Mouse (Mus musculus) MEL (cell line): ENCODE data around the gene Matn3.

Experiments
- CHD1 ChIP-seq: IDR thresholded peaks from 2 replicates; pipeline ENCODE4 v1.6.1; 2012; ENCODE audit warnings: low read depth, mild to moderate bottlenecking, inconsistent platforms, low read length, improper control_type of control experiment
- CHD2 ChIP-seq: IDR thresholded peaks from 2 replicates; pipeline ENCODE4 v1.6.1; 2011; ENCODE audit warnings: low read length, improper control_type of control experiment
- CTCF ChIP-seq, 3 experiments: IDR thresholded peaks in 2 of 3; conservative IDR thresholded peaks in 1 of 3; 2 replicates each; pipeline ENCODE4 v1.5.1; 2011 to 2012; ENCODE audit warnings: low read length in 3 of 3, low read depth in 2 of 3, mild to moderate bottlenecking in 2 of 3, improper control_type of control experiment in 1 of 3, inconsistent platforms in 1 of 3, mixed read lengths in 1 of 3, moderate library complexity in 1 of 3; ENCODE audit not compliant: control insufficient read depth in 1 of 3, insufficient read depth in 1 of 3, poor library complexity in 1 of 3, severe bottlenecking in 1 of 3
- E2F4 ChIP-seq: IDR thresholded peaks from 2 replicates; pipeline ENCODE4 v1.6.1; 2011; ENCODE audit warnings: low read depth, low read length, improper control_type of control experiment, borderline replicate concordance
- GATA1 ChIP-seq: IDR thresholded peaks from 2 replicates; pipeline ENCODE4 v1.6.1; 2011; ENCODE audit warnings: low read depth, low read length, improper control_type of control experiment
- HCFC1 ChIP-seq: IDR thresholded peaks from 2 replicates; pipeline ENCODE4 v1.6.1; 2012; ENCODE audit warnings: low read depth, mild to moderate bottlenecking, inconsistent platforms, low read length, improper control_type of control experiment, moderate library complexity
- MAX ChIP-seq: IDR thresholded peaks from 2 replicates; pipeline ENCODE4 v1.6.1; 2011; ENCODE audit warnings: low read length, improper control_type of control experiment
- MEF2A ChIP-seq: IDR thresholded peaks from 2 replicates; pipeline ENCODE4 v1.6.1; 2014; ENCODE audit warnings: low read depth, mild to moderate bottlenecking, inconsistent platforms, low read length, improper control_type of control experiment; ENCODE audit not compliant: poor library complexity, insufficient replicate concordance, severe bottlenecking; ENCODE audit errors: extremely low read depth
- MXI1 ChIP-seq: IDR thresholded peaks from 2 replicates; pipeline ENCODE4 v1.6.1; 2011; ENCODE audit warnings: mild to moderate bottlenecking, low read depth, low read length, improper control_type of control experiment
- POLR2A ChIP-seq, 2 experiments: IDR thresholded peaks; 2 replicates each; pipeline ENCODE4 v1.6.1; 2011 to 2012; ENCODE audit warnings: low read length in 2 of 2, mild to moderate bottlenecking in 2 of 2, control low read depth in 1 of 2, improper control_type of control experiment in 1 of 2, low read depth in 1 of 2, moderate library complexity in 1 of 2; ENCODE audit not compliant: control insufficient read depth in 1 of 2, insufficient read depth in 1 of 2, poor library complexity in 1 of 2
- RAD21 ChIP-seq: IDR thresholded peaks from 2 replicates; pipeline ENCODE4 v1.6.1; 2011; ENCODE audit warnings: mild to moderate bottlenecking, low read depth, low read length, improper control_type of control experiment
- TBP ChIP-seq: IDR thresholded peaks from 2 replicates; pipeline ENCODE4 v1.8.0; 2011; ENCODE audit warnings: low read depth, low read length, improper control_type of control experiment
- USF1 ChIP-seq: IDR thresholded peaks from 2 replicates; pipeline ENCODE4 v1.6.1; 2014; ENCODE audit warnings: low read depth, mild to moderate bottlenecking, inconsistent platforms, low read length, improper control_type of control experiment, moderate library complexity
- ZNF384 ChIP-seq: IDR thresholded peaks from 2 replicates; pipeline ENCODE4 v1.6.1; 2012; ENCODE audit warnings: low read depth, mild to moderate bottlenecking, inconsistent platforms, low read length, improper control_type of control experiment

DNA sequence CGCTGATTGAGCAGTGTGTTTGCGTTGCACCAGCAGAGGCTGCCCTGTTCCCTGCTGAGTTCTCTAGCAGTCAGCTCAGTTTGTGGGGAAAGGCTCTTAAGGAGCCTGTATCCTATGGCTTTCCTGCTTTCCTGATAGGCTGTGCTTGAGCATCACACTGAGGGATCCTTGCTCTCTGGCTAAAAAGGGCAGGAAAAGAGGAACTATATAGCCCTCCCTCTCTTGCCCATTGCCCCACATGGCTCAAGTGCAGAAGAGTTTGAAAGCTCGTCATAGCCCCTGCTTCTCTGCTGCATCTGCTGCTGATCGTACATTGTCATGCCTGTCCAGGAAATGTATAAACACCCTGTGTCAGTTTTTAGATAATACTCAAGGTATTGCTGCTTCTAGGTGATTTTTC is 59.4 kb downstream of the Matn3 start:
- TF ChIP-seq MXI1, result no peak
- no peak for TF ChIP-seq CTCF (IDR thresholded peaks at IDR 0.05 in 2 of 3, conservative IDR thresholded peaks at IDR 0.05 in 1 of 3; ENCODE audit: control insufficient read depth in 1 of 3, insufficient read depth in 1 of 3, low read depth in 2 of 3, low read length in 3 of 3, poor library complexity in 1 of 3, severe bottlenecking in 1 of 3)
- no peak for TF ChIP-seq ZNF384
- no peak for TF ChIP-seq GATA1
- TF ChIP-seq POLR2A (IDR thresholded peaks at IDR 0.05; ENCODE audit: control insufficient read depth in 1 of 2, insufficient read depth in 1 of 2, low read depth in 1 of 2, low read length in 2 of 2, poor library complexity in 1 of 2), result no peak
- TF ChIP-seq CHD1, result no peak
- no peak for TF ChIP-seq USF1
- no peak for TF ChIP-seq MAX
- no peak for TF ChIP-seq TBP
- TF ChIP-seq MEF2A, result no peak
- TF ChIP-seq HCFC1, result no peak
- no peak for TF ChIP-seq CHD2
- TF ChIP-seq RAD21, result no peak
- TF ChIP-seq E2F4, result no peak
